Mouse (Mus musculus) lung, embryonic 15.5 days (tissue): ENCODE data around the gene Klf11. TPM values are rescaled to one million over a fixed set of nuclear protein-coding genes. Genes with fewer than 3 reads are reported as not detected.

Experiments
- ATAC-seq: fragments of 200-750 bp; cut with Nextera tagmentation; 2 replicates; pipeline ENCODE4 v1.8.0; 2017; ENCODE audit warnings: moderate number of reproducible peaks, borderline replicate concordance; ENCODE audit not compliant: low FRiP score, low TSS enrichment; ENCODE audit errors: extremely low read depth
- H3K27ac ChIP-seq: fragments of 300-500 bp; sonication (generic); 2 replicates; pipeline ENCODE4 v1.5.1; 2015; ENCODE audit warnings: moderate library complexity, mild to moderate bottlenecking, inconsistent platforms
- H3K27me3 ChIP-seq: fragments of 300-500 bp; sonication (generic); 2 replicates; pipeline ENCODE4 v1.6.1; 2015; ENCODE audit warnings: inconsistent platforms
- H3K36me3 ChIP-seq: fragments of 300-500 bp; sonication (generic); 2 replicates; pipeline ENCODE4 v1.6.1; 2015; ENCODE audit warnings: inconsistent platforms
- H3K4me1 ChIP-seq: fragments of 300-500 bp; sonication (generic); 2 replicates; pipeline ENCODE4 v1.6.1; 2015; ENCODE audit warnings: inconsistent platforms
- H3K4me2 ChIP-seq: fragments of 300-500 bp; sonication (generic); 2 replicates; pipeline ENCODE4 v1.6.1; 2015; ENCODE audit warnings: inconsistent platforms, mild to moderate bottlenecking, moderate library complexity
- H3K4me3 ChIP-seq: fragments of 300-500 bp; sonication (generic); 2 replicates; pipeline ENCODE4 v1.5.1; 2015; ENCODE audit warnings: mild to moderate bottlenecking, inconsistent platforms
- H3K9ac ChIP-seq: fragments of 300-500 bp; sonication (generic); 2 replicates; pipeline ENCODE4 v1.6.1; 2015; ENCODE audit warnings: inconsistent platforms
- H3K9me3 ChIP-seq: fragments of 300-500 bp; sonication (generic); 2 replicates; pipeline ENCODE4 v1.6.1; 2016; ENCODE audit warnings: inconsistent platforms
- WGBS: fragments of 180-500 bp; shearing (Covaris S2); methylation state at CpG from one replicate; pipeline ENCODE4 v1.1.7; 2015; 5-methylcytosine and 5-hydroxymethylcytosine counted together
- polyA plus RNA-seq: library from polyadenylated mRNA; unstranded; fragments of >200 nt; fragmentation: Nextera tagmentation; extraction: Ambion mirVana; gene quantifications from 2 replicates; pipeline ENCODE4 v1.2.1, GENCODE M21; 2015

Klf11 gene
- polyA plus RNA-seq, 1 experiment from 2014 or later = 15.0 TPM

- under 1% methylated on average over 83 of the region's 83 CpGs for WGBS
- Histone ChIP-seq H3K9me3 (no peaks in the 10 kb centered on the region), H3K36me3 (peaks cover 19% of the 10 kb centered on the region), H3K27ac (peak within 1 kb of the TSS; percentile 87), H3K27me3 (no peaks in the 10 kb centered on the region), H3K9ac (peak within 1 kb of the TSS; percentile 82), H3K4me2 (peak within 1 kb of the TSS; percentile 94), H3K4me3 (peak within 1 kb of the TSS; percentile 82), H3K4me1 (peaks cover 49% of the 10 kb centered on the region)
- peak; percentile 92 for ATAC-seq
These were observed 57.1 kb downstream of the Klf11 start, which contains the start of gene Rrm2 for GRCm38 (mm10) chr12:24707954-24708823. Gene Rrm2 (plus strand): TSS chr12:24708241.

GRCm38 (mm10) chr12:24708824-24709218 lies 57.7 kb downstream of the Klf11 start:
- Histone ChIP-seq H3K4me1 (peaks cover 49% of the 10 kb centered on the region), H3K9me3 (no peaks in the 10 kb centered on the region), H3K36me3 (peaks cover 19% of the 10 kb centered on the region), H3K4me2 (peak overlapping the region; percentile 94), H3K27me3 (no peaks in the 10 kb centered on the region), H3K27ac (peak overlapping the region; percentile 87), H3K4me3 (peak overlapping the region; percentile 82), H3K9ac (peak overlapping the region; percentile 82)
- no peak for ATAC-seq
- under 1% methylated on average over 17 of the region's 17 CpGs for WGBS

GRCm38 (mm10) chr12:24709409-24709808 lies 58.3 kb downstream of the Klf11 start:
- Histone ChIP-seq H3K27ac (peak overlapping the region; percentile 87), H3K36me3 (peaks cover 24% of the 10 kb centered on the region), H3K4me2 (peak overlapping the region; percentile 94), H3K9me3 (no peaks in the 10 kb centered on the region), H3K9ac (peak overlapping the region; percentile 82), H3K4me1 (peaks cover 49% of the 10 kb centered on the region), H3K4me3 (peak overlapping the region; percentile 82), H3K27me3 (no peaks in the 10 kb centered on the region)
- 9% methylated on average over 6 of the region's 6 CpGs for WGBS
- ATAC-seq = no peak

GRCm38 (mm10) chr12:24709831-24710508 lies 58.9 kb downstream of the Klf11 start:
- Histone ChIP-seq H3K36me3 (peaks cover 30% of the 10 kb centered on the region), H3K4me3 (peak overlapping the region; percentile 82)
- peak; percentile 11; the same call in 1 of the 2 replicates for ATAC-seq

DNA sequence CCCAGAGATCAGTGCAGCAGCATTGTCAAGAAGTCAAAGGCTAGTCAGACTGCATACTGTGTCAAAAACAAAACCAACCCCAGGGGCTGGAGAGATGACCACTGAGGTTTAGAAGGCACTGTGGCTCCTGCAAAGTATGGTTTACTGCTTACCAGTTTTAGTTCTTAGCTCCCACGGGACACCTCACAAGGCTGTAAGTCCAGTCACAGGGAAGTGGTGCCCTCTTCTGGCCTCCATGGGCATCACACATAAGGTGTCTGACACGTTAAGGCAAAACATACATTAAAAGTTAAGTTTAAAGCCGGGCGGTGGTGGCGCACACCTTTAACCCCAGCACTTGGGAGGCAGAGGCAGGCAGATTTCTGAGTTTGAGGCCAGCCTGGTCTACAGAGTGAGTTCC lies 59.6 kb downstream of the Klf11 start:
- Histone ChIP-seq H3K27me3 (no peaks in the 10 kb centered on the region), H3K9me3 (no peaks in the 10 kb centered on the region), H3K4me3 (peak overlapping the region; percentile 7; the same call in 1 of the 2 replicates), H3K4me2 (peak overlapping the region; percentile 94), H3K4me1 (peaks cover 49% of the 10 kb centered on the region), H3K27ac (no peak overlapping the region), H3K9ac (no peak overlapping the region), H3K36me3 (peaks cover 30% of the 10 kb centered on the region)
- no peak for ATAC-seq
- WGBS = 60% methylated on average over 5 of the region's 5 CpGs

More at GRCm38 (mm10) chr12:24709831-24710508, 58.9 kb downstream of the Klf11 start:
- Histone ChIP-seq H3K27me3 (no peaks in the 10 kb centered on the region), H3K9ac (peak overlapping the region; percentile 82; the same call in 1 of the 2 replicates), H3K27ac (peak overlapping the region; percentile 87), H3K9me3 (no peaks in the 10 kb centered on the region), H3K4me2 (peak overlapping the region; percentile 94), H3K4me1 (peaks cover 49% of the 10 kb centered on the region)
- 30% methylated on average over 5 of the region's 5 CpGs for WGBS

Other genes with a start within 250 kb of the Klf11 start
- 28.2 and 28.8 TPM in 2 replicates for gene Taf1b, start 152.9 kb upstream of the Klf11 start, polyA plus RNA-seq
- 3.7 and 3.9 TPM in 2 replicates for gene Grhl1, start 79.0 kb upstream of the Klf11 start, polyA plus RNA-seq
- 2.1 and 2.2 TPM in 2 replicates for gene Cys1, start 30.5 kb downstream of the Klf11 start, polyA plus RNA-seq
- 222 and 224 TPM in 2 replicates for gene Rrm2, start 57.0 kb downstream of the Klf11 start, polyA plus RNA-seq
- 41.0 and 42.5 TPM in 2 replicates for gene Mboat2, start 179.6 kb downstream of the Klf11 start, polyA plus RNA-seq